Mouse (Mus musculus) frontal cortex, postnatal 10 days (tissue): Measurements from ENCODE around the gene Ghdc.

ENCODE experiments used
- DNase-seq, 2 experiments: peaks; one replicate each; pipeline ENCODE4 v3.0.0; 2022; ENCODE audit warnings: low spot score in 2 of 2, mixed read lengths in 1 of 2

The Ghdc gene

DNA sequence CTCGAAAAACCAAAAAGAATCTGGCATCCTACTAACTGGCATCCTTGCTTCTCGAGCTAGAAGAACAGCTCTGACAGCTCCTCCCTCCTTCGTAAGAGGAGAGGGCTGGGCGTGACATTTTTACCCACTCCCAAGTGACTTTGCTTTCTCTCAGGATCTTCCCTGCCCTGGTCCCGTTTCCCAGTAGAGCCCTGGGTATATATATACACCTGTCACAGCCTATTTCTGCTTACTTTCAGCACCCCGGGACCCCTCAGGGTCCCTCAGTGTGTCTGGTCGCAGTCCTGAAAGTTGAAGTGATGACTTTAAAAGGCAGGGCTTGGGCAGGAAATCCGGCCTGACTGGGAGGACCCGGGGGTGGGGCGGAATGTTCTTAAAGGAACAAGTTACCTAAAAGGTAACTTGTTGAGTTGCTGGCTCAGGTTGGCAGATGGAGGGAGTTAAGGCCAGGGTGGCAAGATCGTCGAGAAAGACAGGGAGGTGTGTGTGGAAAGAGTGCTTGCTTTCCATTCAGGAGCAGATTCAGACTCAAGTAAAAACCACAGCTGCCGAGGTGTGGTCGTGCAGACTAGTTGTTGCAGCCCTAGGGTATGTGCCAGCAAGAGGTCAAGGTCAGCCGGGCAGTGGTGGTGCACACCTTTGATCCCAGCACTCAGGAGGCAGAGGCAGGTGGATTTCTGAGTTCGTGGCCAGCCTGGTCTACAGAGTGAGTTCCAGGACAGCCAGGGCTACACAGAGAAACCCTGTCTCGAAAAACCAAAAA, at the start of gene Ghdc:
Gene Ghdc (minus strand): TSS at position 312 of the 763 bp plus-strand sequence.
- DNase-seq = peak in 1 of 2 experiments; percentile 65

GRCm38 (mm10) chr11:100820047-100820446, 49.3 kb upstream of the Ghdc start:
- no peak for DNase-seq

DNA sequence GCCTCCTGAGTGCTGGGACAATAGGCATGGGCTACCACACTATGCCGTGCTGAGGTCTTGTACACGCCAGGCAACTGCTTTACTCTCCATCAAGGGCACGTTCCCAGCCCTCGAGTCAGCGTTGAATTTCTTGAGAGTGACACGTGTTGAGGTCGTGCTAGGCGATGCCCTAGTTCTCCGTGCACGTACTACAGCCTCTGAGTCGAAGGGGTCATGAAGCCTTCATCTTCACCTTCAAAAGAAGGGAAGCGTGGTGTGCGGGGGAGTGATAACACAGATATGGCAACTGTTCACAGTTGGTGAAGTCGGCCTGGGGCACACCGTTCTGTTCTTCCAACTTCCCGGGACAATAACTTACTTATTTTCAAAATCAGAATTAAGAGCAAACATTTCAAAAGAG, 48.9 kb upstream of the Ghdc start:
- no peak for DNase-seq

DNA sequence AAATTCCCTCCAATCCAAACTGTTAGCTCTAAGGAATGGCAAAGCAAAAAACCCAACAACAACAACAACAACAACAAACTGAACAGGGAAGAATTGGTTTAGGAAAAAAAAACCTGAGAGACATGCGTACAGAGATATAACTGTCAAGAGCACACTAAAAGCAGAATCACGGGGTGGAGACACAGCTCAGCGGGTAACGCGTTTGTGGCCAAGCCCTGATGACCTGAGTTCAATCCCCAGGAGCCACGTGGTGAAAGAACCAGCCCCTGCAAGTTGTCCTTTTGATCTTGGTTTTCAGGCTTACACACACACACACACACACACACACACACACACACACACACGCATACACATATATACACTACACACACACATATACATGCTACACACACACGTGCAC, 48.3 kb upstream of the Ghdc start:
- no peak for DNase-seq

DNA sequence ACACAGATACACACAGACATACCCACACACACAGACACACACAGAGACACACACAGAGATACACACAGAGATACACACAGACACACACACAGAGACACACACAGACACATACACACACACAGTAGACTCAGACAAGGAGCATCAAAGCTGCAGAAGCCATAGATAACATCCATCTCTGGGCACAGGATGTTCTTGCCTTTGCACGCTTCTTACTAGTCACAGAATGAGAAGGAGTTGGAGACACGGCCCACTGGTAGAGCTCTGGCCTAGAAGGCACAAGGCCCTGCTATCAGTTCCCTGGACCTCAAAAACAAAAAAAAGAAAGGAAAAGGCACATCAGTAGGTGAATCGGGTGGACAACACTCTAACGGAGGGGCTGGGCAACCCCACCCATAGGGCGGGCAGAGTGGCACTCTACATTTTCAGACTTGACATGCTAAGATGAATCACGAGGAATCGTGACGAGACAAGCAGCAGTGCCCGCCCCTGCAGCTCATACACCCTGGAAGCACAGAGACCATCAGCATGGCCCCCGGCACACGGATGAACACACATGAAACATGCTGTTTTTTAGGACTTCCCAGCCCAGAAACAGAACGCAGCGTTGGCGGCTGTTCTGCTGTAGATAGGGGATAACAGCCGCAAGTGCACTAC, 47.7 kb upstream of the Ghdc start:
- no peak for DNase-seq

- DNase-seq = no peak
Observed at GRCm38 (mm10) chr11:100817311-100817710, 46.6 kb upstream of the Ghdc start.

DNA sequence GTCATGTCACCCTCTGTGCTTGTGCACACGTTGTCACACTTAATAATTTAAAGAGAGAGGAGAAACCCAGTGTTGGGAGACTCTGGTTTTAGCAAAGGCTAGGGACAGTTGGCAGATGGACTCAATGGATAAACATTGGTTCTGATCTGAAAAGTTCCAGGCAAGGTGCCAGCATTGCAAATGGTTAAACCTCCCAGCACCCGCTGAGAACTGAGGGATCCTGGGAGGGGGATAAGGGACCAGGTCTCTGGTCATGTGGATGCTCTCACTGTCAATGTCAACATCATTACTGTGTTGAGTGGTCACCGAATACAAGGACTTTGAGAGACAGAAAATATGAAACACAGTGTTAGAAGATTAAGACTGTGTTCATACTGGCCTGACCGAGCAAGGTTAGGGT, 46.0 kb upstream of the Ghdc start:
- no peak for DNase-seq

GRCm38 (mm10) chr11:100816342-100816741, 45.6 kb upstream of the Ghdc start:
- no peak for DNase-seq

GRCm38 (mm10) chr11:100814498-100814897, 43.7 kb upstream of the Ghdc start:
- no peak for DNase-seq

DNA sequence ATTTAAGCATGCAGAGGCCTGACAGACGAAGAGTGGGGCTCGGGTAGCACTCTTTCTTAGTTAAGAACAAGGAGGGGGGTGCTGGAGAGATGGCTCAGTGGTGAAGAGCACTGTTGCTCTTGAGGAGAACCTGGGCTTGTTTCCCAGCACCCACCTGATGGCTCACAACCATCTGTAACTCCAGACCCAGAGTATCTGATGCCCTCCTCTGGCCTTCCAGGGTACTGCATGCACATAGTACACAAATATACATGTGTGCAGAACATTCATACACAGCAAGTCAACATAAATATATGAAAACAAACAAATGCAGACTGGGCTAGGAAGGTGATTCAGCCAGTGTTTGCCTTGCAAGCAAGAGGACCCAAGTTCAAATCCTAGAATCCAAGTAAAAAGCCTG, 40.4 kb upstream of the Ghdc start:
- no peak for DNase-seq

- DNase-seq = no peak
Observed at GRCm38 (mm10) chr11:100810516-100810915, 39.8 kb upstream of the Ghdc start.

DNA sequence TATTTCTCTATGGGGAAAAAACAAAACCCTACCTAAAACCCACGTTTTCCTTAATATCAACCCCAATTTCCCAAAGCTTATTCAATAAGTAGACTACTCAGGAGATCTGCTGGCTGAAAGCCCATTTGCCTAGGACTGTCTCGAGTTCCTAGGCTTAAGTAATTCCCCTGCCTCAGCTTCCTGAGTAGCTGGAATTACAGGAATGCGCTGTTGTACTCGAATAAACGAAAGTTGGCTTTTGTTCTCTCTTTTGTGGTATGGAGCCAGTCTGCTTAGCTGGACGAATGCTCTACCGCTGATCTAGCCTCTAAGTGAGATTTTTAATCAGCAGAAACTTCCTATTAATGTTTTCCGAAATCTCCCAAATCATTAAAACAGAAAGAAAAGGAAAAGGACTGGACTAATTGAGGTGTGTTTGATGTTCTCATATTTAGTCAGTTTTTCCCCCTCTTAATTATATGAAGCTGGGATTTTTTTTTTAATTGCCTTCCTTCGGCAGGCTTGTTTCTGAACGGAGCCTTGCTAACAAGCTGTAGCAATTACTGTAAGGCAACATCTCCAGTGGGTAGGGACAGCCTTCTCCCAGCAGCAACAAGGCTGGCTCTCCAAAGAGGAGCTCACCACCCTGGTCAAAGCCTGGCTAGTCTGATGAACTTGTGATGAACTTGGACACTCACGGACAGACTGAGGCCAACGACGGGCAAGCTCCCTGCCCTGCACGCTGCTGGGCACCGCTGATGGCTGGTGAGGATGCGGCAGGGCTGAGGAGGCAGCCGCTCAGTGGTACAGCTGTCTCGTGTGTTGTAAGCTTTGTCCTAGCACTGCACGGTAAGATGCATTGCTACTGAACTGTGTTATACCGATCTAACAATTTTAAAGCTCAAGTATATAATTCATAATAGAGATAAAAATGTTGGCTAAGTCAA, 35.9 kb upstream of the Ghdc start:
- no peak for DNase-seq

DNA sequence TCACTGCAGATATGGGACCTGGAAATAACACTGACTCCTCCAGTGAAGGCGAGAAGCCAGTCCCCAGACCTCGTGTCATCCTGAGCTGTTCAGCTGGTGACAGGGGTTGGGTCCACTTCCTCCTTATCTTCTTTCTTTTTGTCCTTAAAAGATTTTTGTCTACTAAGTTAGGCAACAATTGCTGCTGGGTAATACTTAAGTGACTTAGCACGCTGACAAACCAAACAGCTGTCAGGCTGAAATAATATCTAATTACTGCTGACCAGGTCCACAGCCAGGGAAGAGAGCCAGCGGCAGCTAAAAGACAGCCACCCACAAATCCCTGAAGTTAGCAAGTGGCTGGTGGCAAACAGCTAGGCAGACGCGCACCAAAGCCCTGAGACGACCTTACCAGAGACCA, 34.8 kb upstream of the Ghdc start:
- DNase-seq = no peak

GRCm38 (mm10) chr11:100804409-100804808, 33.7 kb upstream of the Ghdc start:
- DNase-seq = no peak

- no peak for DNase-seq
Observed at GRCm38 (mm10) chr11:100799426-100799825, 28.7 kb upstream of the Ghdc start.

- no peak for DNase-seq
Observed at GRCm38 (mm10) chr11:100796585-100796984, 25.8 kb upstream of the Ghdc start.

DNA sequence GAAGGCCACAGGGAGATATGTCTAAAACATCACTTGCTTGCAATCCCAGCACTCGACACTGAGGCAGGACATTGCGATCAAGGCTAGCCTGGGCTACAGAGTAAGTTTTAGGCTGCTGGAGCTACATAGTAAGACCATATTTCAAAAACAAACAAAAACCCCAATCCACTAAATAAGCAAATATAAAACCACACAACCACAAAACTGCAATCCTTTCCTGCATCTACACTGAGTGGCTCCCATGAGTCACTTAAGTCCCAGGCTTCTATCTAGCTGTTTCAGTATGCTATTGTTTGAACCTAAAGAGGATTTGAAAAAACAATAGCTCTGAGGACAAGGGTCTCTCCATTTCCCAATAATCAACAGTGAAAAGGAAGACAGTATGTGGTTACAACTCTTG, 24.6 kb upstream of the Ghdc start:
- no peak for DNase-seq

GRCm38 (mm10) chr11:100791457-100792049, 20.8 kb upstream of the Ghdc start:
- no peak for DNase-seq

DNA sequence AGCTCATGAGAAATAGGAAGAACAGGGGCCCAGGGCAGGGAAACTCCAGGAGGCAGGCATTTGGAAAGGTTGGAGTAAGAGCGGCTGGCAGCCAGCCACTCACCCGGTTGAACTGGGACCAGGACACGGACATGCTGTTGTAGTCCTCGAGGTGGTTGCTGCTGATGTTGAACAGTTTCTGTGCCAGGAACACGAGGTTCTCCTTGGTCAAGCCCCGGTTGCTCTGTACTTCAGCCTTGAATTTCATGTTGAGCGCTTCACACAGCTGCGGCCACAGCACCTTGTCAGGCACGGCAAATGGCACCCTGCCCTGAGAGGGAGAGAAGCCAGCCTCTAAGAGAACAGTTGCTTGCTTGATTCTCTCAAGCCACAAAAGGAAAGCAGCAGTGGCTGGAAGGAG, 19.9 kb upstream of the Ghdc start:
- peak; percentile 34 to 64 for DNase-seq

- no peak for DNase-seq
Observed at GRCm38 (mm10) chr11:100789702-100790101, 18.9 kb upstream of the Ghdc start.

DNA sequence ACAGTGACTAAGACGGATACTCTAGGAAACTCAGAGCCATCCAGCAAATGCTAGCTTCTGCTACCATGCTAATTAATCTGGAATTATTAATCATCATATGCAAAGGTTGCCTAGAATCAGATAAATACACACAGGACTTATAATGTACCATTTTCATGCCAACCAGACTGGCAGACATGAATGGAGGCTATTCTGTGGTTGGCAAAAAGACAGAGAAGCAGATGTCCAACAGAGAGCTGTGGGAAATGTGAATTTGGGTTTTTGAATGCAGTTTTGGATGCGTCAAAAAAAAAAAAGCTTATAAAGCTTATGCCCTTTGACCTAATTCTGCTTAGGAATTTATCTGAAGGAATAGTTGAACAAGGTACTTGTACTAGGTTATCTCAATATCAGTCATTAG, 15.0 kb upstream of the Ghdc start:
- no peak for DNase-seq

DNA sequence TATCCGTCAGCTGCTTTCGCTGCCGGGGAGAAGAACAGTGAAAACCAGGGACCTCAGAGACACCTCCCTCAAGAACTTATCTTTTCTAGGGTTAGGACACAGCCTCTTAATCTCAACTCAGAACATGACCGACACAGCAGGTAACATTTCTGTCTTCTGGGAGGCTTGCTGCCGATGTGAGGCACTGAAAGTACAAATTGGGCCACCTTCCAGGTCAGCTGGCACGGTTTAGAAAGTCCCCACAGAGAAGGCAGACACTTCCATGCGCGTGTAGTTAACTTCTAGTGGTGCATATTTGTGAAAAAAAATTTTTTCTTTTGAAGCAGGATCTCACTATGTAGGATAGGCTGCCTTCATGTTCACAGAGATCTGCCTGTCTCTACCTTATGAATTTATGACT, 13.5 kb upstream of the Ghdc start:
- no peak for DNase-seq
